Mouse (Mus musculus) frontal cortex, postnatal 25 days (tissue): ENCODE data around the gene Ctla4.
A peak's percentile ranks its signal among the peaks of the same experiment; 100 is the strongest.

Experiments used
- DNase-seq, 2 experiments: peaks; one replicate each; pipeline ENCODE4 v3.0.0; 2022; ENCODE audit warnings: low spot score in 2 of 2

Gene Ctla4

GRCm38 (mm10) chr1:60961080-60961479, 74.3 kb downstream of the Ctla4 start:
- peak in 1 of 2 experiments; percentile 61 for DNase-seq

DNA sequence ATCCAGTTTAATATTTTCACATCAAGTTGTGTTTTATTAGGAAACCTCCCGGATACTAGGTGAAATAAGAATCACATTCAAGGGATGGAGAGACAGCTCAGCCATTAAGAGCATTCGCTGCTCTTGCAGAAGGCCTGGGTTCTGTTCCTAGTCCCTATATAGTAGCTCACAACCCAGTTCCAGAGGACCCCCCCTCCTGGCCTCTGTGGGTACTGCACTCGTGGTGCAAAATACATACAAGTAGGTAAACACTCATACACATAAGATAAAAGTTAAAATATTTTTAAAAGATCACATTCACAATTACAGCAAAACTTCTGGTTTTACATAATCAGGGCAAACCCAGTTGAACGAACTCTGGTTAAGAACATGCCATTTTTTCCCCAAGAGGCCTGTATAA, 75.3 kb downstream of the Ctla4 start:
- DNase-seq: no peak
